Mouse (Mus musculus) C2C12 (cell line): ENCODE measurements around the gene Insr.

ENCODE experiments used
- CEBPB ChIP-seq: IDR thresholded peaks from one replicate; pipeline ENCODE4 v1.6.1; 2011; ENCODE audit warnings: low read depth, mild to moderate bottlenecking, control low read depth, moderate library complexity
- CTCF ChIP-seq: IDR thresholded peaks from one replicate; pipeline ENCODE4 v1.5.1; 2011; ENCODE audit not compliant: control insufficient read depth, insufficient read depth, insufficient read length
- FOSL1 ChIP-seq: IDR thresholded peaks from one replicate; pipeline ENCODE4 v1.8.0; 2011; ENCODE audit warnings: mild to moderate bottlenecking, low read length; ENCODE audit not compliant: poor library complexity, insufficient read depth, severe bottlenecking
- MAX ChIP-seq: IDR thresholded peaks from one replicate; pipeline ENCODE4 v1.6.1; 2011; ENCODE audit warnings: mild to moderate bottlenecking, control low read depth
- MYOD1 ChIP-seq: IDR thresholded peaks from one replicate; pipeline ENCODE4 v1.6.1; 2011; ENCODE audit warnings: low read depth; ENCODE audit not compliant: control insufficient read depth, insufficient read length
- MYOG ChIP-seq: IDR thresholded peaks from one replicate; pipeline ENCODE4 v1.6.1; 2011; ENCODE audit not compliant: control insufficient read depth, insufficient read length; ENCODE audit errors: extremely low read depth
- USF1 ChIP-seq: IDR thresholded peaks from one replicate; pipeline ENCODE4 v1.6.1; 2011; ENCODE audit warnings: low read depth, mild to moderate bottlenecking, control low read depth, moderate library complexity

DNA sequence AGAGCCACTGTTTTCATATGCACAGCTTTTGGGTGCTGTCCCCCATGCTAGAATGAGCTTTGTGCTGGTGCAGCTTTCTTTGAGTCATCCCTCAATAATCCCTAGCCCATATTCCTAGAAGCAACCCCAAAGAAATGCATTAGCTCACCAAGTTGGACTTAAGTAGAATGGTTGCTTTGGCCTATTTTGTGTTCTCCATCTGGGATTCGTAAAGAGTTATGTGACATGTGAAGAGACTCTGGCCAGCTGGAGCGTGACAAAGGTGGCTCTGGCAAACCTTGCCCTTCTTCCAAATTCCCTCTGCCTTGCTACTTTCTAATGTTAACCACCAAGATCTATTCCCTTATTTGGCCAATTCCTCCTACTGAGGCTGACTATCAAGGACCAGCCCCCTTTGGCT lies 22.7 kb upstream of the Insr start:
- TF ChIP-seq MAX: no peak
- no peak for TF ChIP-seq CTCF
- TF ChIP-seq CEBPB: no peak
- TF ChIP-seq MYOG: no peak
- TF ChIP-seq MYOD1: no peak
- no peak for TF ChIP-seq FOSL1
- TF ChIP-seq USF1: no peak
